Mouse (Mus musculus) layer of hippocampus, postnatal 25 days (tissue): ENCODE results near the gene Pbld1. TPM values are rescaled to one million over a fixed set of nuclear protein-coding genes. Genes with fewer than 3 reads are reported as not detected.

Experiments
- DNase-seq, 2 experiments: peaks; one replicate each; pipeline ENCODE4 v3.0.0; 2022; ENCODE audit warnings: mixed read lengths in 2 of 2, low spot score in 1 of 2; ENCODE audit errors: extremely low spot score in 1 of 2
- total RNA-seq, 2 experiments: library from RNA; stranded (reverse); gene quantifications; 2 replicates each; pipeline ENCODE4 v1.2.3; 2021

The Pbld1 gene
- total RNA-seq, 2 experiments from 2014 or later, result 0.30 to 0.31 TPM

DNA sequence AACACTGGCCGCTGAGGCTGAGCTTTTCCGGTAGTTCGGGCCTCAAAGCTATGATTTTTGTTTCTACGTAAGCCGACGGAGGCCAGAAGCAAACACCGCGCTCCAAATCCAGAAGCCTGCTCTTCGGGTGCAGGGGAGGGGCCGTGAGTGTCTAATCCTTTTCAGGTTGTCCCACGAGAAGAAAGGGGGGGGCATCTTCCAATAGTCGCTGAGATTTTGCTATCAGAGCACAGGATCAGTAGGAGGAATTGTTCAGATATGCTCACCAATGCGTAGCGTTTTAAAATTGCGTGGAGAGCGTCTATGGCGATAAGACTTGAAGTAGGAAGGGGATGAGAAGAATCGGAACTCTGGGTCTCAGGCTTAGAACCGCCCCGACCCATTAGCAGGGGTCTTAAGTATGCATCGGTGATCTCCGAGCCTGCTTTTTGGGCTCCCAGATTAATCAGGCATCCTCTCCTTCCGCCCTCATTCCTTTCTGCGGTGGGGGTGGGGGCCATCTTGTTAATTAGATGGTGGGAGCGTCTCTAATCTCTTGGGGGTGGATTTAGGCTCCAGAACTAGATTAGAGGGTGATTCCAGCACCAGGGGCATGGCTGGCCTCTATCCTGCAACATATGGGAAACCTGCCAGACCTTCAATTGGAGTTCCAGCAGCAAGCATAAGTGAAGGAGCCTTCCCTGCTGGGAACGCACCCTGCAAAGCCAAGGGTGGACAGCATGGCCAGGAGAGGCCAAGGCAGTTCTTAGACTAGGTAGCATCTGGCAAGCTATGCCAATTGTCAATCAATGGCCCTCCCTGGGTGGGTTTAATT lies 30.0 kb downstream of the Pbld1 start:
- peak in 1 of 2 experiments; percentile 5 for DNase-seq

DNA sequence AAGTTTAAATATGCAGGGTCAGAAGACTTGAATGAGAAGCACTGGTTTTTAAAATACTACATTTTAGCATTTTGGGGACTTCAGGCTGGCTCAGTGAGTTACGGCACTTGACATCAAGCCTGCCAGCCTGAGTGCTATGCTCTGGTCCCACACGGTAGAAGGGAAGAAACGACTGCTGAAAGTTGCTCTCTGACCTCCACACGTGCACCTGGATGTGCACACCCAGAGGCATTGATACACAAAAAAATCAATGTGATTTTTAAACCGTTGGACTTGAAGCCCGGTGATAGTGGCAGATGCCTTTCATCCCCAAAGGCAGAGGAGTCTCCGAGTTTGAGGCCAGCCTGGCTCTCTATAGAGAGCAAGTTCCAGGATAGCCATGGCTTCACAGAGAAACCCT lies 32.0 kb downstream of the Pbld1 start:
- no peak for DNase-seq

DNA sequence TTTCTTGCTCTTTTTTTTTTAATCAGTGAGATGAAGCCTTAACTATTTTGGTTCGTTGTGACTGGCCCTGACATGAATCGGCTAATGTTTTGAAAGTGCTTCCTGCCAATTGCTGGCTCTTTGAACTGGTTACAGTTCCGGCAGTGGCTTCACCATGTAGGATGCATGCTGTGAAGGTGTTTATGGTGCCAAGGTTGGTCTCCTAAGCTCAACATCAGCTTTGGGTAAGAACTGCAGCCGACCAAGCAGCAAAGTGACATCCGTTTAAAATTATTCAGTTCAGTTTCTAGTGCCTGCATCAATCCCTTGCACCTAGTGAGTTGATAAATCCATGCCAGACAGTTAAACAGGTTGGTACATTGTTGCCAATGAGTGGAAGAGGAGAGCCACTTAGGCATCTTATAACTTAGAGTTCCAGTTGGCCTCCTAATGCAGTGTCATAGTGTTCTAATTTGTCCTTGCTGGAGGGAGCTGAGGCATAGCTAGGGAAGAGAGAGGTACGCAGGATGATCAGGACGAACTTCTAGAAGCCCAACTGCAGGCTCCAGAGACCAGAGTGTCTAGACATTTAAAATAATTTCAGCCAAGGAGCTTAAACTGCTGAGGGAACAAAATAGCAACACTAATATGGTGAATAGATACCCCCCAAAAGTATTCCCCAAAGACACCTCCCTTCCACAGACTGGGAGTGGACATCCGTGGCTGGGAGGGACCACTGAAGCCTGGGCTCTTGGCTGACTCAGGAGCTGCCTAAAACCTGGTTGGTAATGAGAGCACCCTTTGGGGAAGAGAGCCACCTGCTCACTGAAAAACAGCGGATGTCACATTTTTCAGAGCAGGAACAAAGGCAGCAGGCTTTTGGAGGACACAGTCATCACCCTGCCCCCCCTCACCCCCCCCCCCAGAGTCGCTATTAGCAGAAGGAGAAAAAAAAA lies 32.9 kb downstream of the Pbld1 start:
- no peak for DNase-seq

DNA sequence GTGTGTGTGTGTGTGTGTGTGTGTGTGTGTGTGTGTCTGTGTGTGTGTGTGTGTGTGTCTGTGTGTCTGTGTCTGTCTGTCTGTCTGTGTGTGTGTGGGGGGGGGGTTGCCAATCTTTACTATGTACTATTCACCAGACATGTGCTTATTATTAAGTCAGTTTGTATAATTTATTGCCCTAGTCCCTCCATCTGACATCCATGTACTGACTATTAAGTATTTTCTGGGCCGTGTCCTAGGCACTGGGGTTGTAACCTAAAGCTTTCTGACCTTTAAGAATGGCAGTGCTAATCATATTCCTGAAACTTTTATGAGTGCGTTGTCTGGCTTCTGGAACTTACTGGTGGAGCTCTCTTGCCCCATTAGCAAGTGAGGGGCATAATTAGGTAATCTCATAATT lies 36.8 kb downstream of the Pbld1 start:
- no peak for DNase-seq

DNA sequence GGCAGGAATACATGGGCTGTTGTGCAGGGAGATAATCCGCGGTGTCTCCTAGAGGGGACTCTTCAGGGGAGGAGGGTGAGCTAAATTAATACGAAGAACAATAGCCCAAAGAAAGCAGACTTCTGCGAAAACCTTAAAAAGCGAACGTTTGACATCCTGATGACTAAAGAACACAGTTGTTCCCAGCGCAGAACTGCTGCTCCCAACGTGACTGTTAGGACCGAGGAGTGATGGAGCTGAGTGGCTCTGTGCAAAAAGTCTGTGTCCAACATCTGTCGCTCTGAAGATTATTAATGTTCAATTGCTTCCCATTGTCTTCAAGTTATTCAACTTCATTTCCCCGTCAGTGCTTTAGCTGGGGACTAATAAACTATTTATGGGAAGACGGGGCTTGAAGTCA lies 38.2 kb downstream of the Pbld1 start:
- no peak for DNase-seq

DNA sequence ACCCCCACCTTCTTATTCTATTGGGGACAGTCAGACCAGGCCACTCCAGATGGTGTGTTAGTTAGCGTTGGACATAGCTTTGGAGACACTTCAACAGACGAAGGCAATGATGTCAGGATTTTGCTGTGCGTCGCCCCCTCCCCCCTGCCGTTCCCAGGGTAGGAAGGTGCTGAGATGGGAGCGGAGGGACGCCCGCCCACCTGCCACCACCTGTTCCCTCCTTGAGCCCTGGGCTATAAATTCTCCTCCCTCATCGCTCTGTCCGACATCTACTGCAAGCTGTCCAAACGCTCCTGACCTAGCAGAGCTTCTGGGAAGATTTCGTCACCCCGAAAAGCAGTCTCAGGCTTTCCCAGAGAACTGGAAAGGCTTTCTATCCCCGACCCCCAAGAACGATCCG lies 39.6 kb downstream of the Pbld1 start, which contains the start of gene Atoh7:
Gene Atoh7 (plus strand): TSS at position 131 of the 400 bp plus-strand sequence.
- no peak for DNase-seq

DNA sequence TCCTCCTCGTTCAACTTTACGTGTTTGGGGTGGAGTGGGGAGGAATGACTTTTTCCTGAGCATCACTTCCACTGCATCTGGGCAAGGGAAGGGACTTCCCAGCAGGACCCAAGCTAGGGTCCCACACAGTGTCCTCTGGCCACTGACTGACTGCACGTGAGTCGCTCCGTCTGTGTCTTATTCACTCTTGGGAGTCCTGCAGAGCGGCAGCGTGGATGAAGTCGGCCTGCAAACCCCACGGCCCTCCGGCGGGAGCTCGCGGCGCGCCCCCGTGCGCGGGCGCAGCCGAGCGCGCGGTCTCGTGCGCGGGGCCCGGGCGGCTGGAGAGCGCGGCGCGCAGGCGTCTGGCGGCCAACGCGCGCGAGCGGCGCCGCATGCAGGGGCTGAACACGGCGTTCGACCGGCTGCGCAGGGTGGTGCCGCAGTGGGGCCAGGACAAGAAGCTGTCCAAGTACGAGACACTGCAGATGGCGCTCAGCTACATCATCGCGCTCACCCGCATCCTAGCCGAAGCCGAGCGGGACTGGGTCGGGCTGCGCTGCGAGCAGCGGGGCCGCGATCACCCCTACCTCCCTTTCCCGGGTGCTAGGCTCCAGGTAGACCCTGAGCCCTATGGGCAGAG lies 40.1 kb downstream of the Pbld1 start:
- peak; percentile 53 to 60 for DNase-seq

DNA sequence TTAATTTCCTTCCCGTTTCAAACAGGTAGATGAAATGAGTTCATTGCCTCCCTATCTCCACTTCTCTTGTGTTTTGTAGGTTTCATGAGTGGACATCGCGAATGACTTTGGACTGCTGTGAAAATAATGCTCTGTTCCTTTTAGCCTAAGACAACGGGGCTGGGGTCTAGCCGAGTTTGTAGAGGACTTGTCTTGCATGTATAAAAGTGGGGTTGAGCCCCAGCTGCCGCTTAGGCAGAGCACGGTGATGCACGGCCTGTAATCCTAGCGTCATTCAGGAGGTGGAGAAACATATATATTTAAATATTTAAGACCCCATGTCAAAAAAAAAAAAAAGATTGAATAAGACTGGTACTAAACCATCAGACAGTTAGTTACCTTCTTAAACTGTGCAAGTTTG lies 40.7 kb downstream of the Pbld1 start:
- DNase-seq, result no peak

DNA sequence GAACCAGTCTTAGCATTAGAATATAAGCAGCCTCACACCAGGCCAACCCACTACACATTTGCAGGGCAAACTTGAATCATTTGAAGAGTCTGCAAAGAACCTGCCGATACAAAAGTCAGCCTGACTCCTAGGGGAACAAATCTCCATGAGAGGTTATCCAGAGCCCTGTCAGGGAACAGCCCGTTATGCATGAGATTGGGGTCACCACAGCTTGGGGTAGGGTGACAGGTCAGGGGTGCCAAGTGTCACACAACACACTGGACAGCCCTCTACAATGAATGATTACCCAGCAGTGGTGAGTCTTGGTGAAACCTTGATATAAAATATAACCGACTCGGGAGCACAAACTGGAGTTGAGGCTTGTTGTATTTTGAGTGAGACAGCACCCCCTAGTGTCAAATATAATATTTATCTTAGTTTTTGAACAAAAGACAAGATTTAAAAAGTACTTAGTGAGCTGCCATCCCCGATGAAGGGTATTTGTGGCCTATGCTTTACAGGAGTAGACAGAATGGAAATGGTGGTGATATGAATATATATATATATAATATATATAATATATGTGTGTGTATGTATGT lies 53.2 kb downstream of the Pbld1 start:
- DNase-seq, result no peak

DNA sequence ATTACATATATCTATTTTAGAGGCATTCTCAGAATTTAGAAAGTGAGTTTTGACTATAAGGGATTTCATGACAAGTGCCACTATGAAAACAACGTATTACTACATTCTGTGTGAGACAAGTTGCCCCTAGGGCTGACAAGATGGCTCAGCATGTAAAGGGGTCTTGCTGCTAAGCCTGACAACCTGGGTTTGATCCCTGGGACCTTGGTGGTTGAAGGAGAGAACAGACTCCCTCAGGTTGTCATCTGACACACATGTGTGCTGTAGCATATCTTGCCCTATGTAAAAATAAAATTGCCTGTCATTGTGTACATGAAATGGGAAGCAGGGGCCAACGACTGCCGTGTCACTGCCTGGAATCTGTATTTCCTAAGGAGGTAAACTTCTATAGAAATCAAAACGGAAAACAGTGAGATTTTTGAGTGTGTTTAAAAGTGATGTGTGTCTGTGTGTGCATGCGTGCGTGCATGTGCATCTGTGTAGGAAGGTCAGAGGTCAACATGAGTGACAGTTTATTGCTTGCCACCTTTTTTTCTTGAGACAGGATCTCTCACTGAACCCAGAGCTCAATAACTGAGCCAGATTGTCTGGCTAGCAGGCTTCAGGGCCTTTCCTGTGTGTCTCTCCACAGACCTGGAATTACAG lies 53.9 kb downstream of the Pbld1 start:
- no peak for DNase-seq

DNA sequence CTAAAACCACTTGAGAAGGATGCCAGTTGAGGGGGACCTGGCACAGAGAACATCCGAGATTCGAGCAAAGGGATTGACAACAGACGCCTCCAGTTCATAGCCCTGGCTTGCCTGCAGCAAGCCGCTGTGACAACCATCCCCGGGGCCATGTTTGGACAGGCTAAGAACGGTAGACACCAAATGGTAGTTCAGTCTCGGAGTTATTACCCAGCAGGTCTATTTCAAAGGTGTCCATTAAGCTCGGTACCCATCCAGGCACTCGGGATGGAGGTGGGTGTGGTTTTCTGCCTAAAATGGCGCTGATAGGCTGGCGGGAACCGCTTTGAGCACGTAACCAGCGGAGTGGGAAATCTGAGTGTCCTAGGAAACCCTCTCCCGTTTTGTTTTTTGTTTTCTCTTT lies 55.9 kb downstream of the Pbld1 start:
- no peak for DNase-seq

DNA sequence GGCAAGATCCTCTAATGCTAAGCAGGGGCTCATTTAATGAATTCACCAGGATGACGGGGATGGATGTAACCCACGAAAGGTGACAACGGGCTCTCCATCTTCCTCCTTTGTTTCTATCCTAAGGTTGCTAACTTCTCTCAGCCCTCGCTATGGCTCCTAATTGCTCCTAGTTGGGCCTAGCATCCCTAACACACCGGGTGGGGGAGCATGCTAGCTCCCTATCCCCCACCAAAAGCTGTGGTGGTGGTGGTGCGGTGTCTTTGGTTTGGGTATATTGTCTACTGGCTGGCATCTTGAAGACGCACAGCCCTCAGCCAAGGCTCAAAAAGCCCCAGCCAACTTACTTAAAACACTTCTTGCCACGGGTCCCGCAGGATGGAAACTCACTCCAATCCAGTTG lies 56.4 kb downstream of the Pbld1 start:
- no peak for DNase-seq

DNA sequence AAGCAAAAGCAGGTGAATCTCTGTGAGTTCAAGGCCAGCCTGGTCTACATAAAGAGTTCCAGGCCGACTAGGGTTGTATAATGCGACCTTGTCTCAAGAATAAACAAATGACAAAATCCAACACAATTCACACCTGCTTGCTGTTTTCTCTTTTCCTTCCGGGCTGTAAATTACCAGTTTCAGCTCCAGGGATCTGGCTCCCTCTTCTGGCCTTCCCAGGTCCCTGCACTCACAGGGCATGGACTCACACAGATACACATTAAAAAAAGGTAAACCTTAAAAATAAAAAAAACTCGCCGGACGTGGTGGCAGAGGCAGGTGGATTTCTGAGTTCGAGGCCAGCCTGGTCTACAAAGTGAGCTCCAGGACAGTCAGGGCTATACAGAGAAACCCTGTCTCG lies 57.6 kb downstream of the Pbld1 start:
- DNase-seq, result no peak

DNA sequence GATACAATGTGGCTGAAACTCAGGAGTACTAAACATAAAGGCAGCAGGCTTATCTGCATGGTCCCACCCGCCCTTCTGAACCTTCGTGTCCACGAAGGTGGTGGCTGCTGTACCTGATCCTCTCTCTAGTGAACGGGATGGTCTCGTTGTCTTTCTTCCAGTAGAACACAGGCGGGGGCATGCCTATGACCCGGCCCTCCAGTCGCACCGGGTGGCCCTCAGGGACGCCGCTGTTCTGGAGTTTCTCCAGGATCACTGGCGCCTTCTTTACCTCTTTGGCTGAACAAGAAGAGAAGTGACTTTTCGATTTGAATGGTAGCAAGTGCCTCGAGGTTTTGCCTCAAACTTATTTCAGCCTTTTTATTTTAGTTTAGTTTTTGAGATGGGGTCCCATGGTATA lies 60.0 kb downstream of the Pbld1 start:
- DNase-seq, result no peak

DNA sequence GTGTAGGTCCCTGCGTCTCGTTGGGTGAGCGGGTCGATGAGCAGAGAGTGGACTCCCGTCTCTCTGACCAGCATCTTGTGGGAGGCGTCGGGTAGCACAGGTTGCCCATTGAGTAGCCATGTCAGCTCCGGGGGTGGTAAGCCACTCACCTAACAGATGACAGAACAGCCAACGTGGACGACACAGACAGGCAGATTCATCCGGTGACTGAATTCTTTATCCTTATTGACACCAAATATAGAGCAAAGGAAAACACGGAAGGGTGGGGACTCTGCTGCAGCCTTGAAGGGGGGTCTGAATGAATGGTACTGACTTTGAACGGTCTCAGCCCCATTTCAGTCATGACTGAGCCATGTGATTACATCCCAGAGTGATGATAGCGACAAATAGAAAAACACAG lies 62.0 kb downstream of the Pbld1 start:
- DNase-seq, result no peak

DNA sequence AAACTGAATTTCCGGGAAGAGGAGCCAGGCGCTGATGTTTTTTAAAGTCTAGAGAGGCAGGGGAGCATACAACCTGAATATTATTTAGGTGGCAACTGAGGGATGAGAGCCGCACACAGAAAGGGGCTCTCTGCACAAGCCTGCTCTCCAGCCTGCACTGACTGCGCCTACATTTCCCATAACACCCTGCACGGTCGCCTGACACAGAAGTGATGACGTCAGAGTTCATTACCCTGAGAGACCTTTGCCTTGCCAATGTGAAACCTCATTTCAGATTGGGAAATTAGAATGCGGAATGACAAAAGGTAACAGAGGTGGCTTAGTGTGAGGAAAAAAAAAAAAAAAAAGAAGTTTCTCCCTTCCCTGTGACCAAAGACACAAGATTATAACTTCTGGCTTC lies 62.6 kb downstream of the Pbld1 start:
- DNase-seq, result no peak

DNA sequence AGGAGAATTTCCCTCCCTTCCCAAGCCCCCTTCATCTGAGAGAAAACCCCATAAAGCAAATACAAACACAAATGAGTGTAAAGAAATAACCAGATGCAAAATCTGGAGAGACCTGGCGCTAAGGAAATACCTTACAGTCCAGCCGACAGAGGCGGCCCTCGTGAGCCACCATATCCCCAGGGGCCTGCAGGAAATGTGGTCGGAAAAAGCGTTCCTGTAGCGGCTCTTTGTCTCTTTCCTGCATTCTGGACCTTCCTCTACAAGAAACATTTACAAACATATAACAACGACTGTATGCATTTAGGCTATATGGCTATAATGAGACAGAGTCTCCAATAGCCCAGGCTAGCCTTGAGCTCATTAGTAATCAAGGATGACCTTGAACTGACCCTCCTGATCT lies 63.2 kb downstream of the Pbld1 start:
- no peak for DNase-seq

DNA sequence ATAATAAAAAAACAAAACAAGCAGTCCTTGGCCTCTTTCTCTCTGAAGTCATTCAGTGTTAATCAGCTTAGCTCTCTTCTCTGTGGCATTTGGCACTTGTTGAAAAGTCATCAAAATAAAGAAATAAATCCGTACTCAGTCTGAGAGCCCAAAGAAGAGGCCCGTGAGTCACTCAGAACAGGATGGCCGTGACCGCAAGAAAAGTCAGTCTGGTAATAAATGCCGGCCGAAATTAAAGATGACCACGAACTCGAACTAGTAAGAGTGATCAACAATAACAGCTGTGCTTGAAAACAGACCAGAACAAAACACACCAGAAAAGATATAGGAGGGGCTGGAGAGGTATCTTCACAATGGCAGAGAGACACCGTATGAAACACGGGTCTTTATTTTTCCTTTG lies 64.1 kb downstream of the Pbld1 start:
- no peak for DNase-seq

DNA sequence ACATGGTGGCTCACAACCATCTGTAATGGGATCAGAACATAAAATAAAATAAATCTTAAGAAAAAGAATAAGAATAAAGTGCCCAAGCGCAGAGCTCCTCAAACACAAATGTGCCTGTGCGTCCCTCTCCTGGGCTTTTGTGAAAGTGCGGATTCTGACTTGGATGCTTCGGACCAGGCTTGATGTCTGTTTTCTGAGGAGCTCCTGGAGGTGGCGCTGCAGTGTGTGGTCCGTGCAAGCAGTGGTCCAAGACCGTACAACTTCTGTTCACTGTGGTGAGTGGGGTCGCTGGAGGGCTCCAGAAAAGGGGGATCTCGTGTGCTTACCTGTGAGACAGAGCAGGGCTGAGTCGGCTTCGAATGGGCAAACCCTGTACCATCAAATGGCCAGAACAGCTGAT lies 65.4 kb downstream of the Pbld1 start:
- no peak for DNase-seq

DNA sequence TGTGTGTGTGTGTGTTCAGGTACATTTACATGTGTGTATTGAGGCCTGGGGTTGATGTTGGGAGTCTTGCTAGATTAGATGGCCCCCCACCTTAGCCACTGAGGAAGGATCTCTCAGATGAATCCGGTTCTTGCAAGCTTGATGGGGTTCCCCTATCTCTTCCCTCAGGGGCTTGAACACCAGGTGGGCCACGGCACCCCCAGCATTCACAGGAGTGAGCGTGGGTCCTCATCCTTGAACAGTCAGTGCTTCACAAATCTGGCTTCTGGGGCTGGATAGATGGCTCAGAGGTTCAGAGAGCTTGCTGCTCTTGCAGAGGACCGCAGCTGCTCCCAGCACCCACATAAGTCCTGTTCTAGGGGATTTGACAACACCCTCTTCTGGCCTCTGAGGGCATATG lies 66.2 kb downstream of the Pbld1 start:
- no peak for DNase-seq
